Mouse (Mus musculus) large intestine, adult 2 months (tissue): Measurements from ENCODE around the gene Zfp772. TPM values are rescaled to one million over a fixed set of nuclear protein-coding genes. Genes with fewer than 3 reads are reported as not detected.
A peak's percentile ranks its signal among the peaks of the same experiment; 100 is the strongest.
"Not testable (repeated sequence)": the region's sequence is repeated elsewhere in the genome, so short reads cannot be mapped to it uniquely, and the experiment has no call there.

Experiments
- DNase-seq: peaks from one replicate; pipeline ENCODE4 v3.0.0-alpha.2; 2012; ENCODE audit warnings: low read depth, low spot score
- WGBS: fragments of 180-500 bp; shearing (Covaris S2); methylation state at CpG from one replicate; pipeline ENCODE4 v1.1.7; 2018; 5-methylcytosine and 5-hydroxymethylcytosine counted together
- polyA plus RNA-seq: library from polyadenylated mRNA; depleted of rRNA; stranded (reverse); fragments of >200 nt; gene quantifications from 2 replicates; pipeline ENCODE4 v1.2.3, GENCODE M21; 2012; rRNA removed

Zfp772 gene
- 0.94 and 1.1 TPM in 2 replicates for polyA plus RNA-seq

DNA sequence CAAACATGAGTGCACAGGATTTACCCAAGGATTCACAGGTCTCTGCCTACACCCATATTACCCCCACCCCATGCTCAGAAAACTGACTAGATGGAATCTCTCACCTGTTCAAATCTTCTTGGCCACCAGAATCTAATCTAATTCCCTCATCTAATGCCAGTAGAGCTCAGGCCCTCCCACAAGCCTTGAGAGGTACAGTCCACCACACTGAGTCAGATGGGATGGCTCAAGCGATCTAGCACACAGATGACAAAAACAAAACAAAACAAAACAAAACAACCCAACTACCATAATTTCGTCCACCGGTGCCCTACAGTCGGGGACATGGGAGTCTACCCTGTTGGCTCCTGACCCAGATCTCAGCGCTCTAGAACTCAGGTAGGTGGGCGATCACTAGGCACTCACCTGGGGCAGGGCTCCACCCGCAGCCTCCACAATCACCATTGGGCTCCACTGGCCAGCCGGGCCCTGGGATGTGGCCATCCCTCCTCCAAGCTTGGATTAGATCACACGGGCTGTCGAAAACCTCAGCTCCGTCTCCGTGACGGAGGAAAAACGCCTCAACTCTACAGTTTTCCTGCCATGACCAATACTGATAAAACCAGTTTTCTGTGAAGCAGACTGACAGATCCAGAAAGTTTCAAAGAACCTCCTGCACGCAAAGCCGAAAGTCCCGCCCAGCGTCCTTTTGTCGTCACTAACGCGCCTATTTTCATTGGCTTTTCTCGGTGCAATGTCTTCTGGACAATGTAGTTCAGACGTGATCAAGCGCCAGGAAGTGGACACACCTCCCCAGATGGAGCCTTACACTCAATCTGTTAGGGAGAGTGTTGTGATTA is at the start of gene Zfp772:
Gene Zfp772, minus strand, starts transcription at position 686 of the 839 bp plus-strand sequence.
- not testable (repeated sequence) for DNase-seq
- under 1% methylated on average over 24 of the region's 24 CpGs for WGBS

DNA sequence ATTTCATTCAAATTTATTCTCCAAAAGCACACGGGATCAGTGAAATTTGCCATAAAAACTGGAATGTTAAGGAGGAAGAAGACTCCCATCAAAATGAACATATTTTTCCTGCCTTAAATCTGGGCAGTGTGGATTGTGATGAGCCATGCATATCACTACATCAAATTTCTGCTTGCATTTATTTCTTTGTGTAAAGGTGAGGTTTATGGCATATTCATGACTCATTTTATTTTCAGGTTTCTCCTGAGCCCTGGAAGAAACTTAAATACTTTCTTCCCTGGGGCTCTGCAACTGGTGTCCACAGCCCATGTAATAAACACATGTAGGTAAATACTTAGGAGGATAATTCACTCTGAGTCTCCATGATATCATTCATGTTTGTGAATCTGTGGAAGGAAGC is 37.4 kb upstream of the Zfp772 start, which contains the start of gene Vmn2r29:
Gene Vmn2r29, minus strand, starts transcription at position 101 of the 400 bp plus-strand sequence.
- DNase-seq: not testable (repeated sequence)
- no CpG with 5 or more reads among the region's 1 CpGs for WGBS

DNA sequence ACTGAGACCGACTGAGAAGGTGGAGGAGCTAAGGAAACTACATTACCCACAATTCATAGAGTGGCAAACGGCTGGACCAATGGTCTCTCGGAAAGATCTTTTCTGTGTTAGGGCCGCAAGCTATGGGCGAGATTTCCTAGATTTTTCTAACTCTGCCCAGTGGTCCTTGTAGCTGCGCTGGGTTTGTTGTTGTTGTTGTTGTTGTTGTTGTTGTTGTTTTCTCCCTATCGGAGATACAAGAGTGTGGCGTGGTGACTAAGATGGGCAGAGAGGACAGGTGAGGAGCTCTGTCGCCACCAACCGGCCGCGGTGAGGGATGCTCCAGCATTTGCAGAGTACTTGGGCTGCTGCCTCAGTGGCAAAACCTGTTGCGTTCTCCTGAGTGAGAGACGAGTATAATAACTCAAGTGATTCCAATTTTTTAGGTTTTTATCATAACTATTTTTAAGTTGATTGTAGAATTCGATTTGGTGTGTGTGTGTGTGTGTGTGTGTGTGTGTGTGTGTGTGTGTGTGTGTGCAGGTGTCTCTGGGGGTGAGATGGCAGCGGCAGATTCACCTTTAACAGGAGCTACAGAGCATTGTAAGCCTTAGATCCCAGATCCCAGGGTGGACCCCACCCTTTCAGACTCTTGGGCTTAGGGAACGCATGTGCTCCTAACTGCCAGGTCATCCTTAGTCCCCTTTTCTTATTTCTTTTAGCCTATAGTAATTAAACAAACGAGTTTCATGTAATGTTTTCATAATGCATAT is 21.4 kb downstream of the Zfp772 start:
- WGBS: 4% methylated on average over 17 of the region's 18 CpGs
- no peak for DNase-seq

DNA sequence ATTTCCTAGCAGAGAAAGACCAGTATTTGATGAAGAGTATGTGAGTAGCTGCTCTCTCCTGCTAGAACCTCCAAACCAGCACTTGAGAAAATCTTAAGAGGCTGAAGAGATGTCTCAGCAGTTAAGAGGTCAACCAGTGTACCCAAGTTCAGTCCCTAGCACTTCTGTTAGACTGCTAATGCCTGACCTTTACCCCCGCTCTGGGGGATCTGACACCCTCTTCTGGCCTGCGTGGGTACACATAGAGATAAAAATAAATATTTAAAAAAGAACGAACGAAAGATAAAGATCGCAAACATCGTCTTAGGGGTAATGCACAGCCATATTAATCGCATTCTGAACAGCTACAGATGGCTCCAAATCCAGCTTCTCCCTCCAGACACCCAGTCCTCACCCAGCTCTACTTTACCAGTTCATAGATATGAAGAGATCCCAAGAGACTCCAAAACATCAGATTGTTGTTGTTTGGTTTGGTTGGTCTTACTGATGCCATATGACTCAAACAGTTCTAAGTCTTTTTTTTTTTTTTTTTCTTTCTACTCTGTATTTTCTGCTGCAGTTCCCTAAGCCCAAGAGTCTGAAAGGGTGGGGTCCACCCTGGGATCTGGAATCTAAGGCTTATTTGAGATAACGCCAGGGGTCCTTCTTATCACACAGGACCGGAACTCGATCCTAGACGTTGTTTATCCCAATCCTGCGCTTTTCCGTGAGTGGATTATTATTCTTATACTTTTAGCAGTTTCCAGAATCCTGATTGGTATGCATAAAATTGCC is 22.2 kb downstream of the Zfp772 start:
- 11% methylated on average over 13 of the region's 13 CpGs for WGBS
- DNase-seq: no peak

DNA sequence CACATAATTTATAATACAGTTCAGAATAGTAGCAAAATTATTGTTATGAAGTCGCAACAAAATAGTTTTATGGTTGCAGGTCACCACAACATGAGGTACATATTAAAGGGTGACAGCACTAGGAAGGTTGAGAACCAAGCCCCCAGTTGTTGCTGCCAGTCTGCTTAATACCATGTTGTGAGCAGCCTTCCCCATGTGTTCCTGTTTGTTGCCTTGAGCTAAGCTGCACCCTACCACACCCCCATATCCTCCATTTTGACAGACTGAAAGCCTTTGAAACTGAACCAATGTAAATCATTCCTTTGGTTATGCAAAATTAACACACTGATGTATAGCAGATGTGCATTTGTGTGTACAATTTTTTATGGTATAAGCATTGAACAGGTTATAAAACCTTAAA is 23.9 kb downstream of the Zfp772 start:
- WGBS: 92% methylated on average over 1 of the region's 1 CpGs

DNA sequence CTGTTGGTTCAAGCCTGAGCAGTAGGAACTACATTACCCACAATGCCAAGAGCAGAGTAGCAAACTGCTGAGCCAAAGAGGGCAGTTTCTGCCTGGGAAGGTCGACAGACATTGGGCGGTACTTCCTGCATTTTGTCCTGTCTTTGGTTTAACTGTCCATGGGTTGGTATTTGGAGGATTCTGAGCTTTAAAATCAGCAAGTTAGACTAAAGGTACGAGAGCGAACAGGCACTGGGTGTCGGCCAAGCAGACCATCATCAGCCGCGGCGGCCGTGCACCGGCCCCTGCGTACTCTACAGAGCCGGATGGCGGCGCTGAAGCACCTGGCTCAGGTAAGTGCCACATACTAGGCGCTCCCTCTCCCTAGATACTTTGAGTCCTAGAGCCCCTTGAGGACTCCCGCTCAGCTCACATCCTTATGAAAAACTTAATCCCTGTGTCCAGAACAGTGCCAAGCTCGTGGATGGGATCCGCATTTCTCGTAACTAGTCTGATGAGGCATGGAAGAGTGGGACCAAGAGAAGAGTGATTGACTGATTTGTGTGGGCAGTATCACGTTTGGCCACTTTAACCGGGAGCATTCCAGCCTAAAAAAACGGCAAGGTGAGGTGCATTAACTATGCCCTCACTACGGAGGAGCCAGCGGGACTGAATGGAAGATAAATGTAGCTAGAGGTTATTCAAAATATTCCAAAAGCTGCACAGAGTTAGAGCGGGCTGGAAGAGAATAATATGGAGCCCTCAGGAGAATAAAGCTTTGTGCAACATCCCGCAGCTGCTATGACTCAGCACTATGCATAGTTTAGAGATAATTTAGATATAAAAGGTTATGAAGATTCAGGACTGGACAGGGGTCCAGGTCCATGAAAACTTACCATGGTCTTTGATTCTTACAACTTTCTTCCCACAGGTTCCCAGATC is 38.3 kb downstream of the Zfp772 start, which contains the start of gene Zfp418:
Gene Zfp418, plus strand, starts transcription at position 104 of the 921 bp plus-strand sequence.
- WGBS: under 1% methylated on average over 26 of the region's 26 CpGs
- DNase-seq: peak; percentile 54

More for the DNA sequence above, 23.9 kb downstream of the Zfp772 start:
- no peak for DNase-seq

Other genes starting within 250 kb of the Zfp772 start
- gene Aurkc, start 214.7 kb downstream of the Zfp772 start, polyA plus RNA-seq: not detected in 2 replicates
- 11.9 and 14.2 TPM in 2 replicates for gene Zfp954, start 88.5 kb downstream of the Zfp772 start, polyA plus RNA-seq
- 0.30 and 0.55 TPM in 2 replicates for gene Zfp773, start 73.2 kb downstream of the Zfp772 start, polyA plus RNA-seq
- 0.57 and 0.78 TPM in 2 replicates for gene Zfp418, start 38.7 kb downstream of the Zfp772 start, polyA plus RNA-seq
- 0.04 TPM in 1 of 2 replicates, not detected in the other for gene Vmn2r29, start 37.3 kb upstream of the Zfp772 start, polyA plus RNA-seq
- 0.16 and 0.18 TPM in 2 replicates for gene Gm45844, start 68.3 kb upstream of the Zfp772 start, polyA plus RNA-seq
- gene Clcn4, start 90.9 kb upstream of the Zfp772 start, polyA plus RNA-seq: 15.9 and 22.1 TPM in 2 replicates
- not detected in 2 replicates for gene Vmn2r30, start 127.6 kb upstream of the Zfp772 start, polyA plus RNA-seq
- gene Gm45783, start 164.6 kb upstream of the Zfp772 start, polyA plus RNA-seq: not detected in 2 replicates
- not detected in 2 replicates for gene Vmn2r31, start 189.7 kb upstream of the Zfp772 start, polyA plus RNA-seq